ENCODE assay signal across 8 mouse cellular contexts in the genomic region with DNA sequence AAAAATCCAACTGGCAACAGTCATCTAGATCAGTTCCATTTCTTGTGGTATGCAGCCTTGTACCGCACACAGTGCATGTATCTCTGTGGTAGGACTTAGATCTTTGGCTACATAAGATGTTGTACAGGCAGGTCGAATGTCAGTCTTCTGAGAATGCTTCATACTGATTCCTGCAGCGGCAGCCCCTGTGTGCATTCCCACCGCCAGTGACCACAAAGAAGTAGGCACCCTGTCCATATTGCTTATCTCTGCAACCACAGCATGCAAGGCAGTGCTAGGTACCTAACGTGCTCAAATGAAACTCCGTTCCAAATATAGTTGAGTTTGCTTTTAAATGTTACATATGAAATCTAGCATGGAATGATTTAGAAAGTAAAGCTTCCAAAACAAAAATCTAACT. TPM values are rescaled to one million over a fixed set of nuclear protein-coding genes. Genes with fewer than 3 reads are reported as not detected.
DNase-seq lines count a peak whose midpoint lies in the region; ATAC-seq and TF ChIP-seq lines count a peak whose summit lies in the region.

No protein-coding gene starts in this region.

- H3K9me3 ChIP-seq in ES-Bruce4 (replicated peaks; ENCODE audit: control insufficient read depth, insufficient read depth, low read length, poor library complexity, severe bottlenecking), result no peaks in the 10 kb centered on the region
- H3K9me3 ChIP-seq in liver, embryonic 16.5 days (replicated peaks; ENCODE audit: control insufficient read depth, low read length), result no peaks in the 10 kb centered on the region

- no peak overlapping the region for H3K27ac ChIP-seq in ES-Bruce4 (ENCODE audit: insufficient read depth, low read length)
- no peak overlapping the region for H3K27ac ChIP-seq in liver, embryonic 16.5 days (ENCODE audit: low read length)

- TF ChIP-seq POLR2A in ES-Bruce4 (IDR thresholded peaks at IDR 0.05; ENCODE audit: insufficient read depth, low read length), result no peak

- no peak for TF ChIP-seq EP300 in ES-Bruce4 (IDR thresholded peaks at IDR 0.05; ENCODE audit: insufficient read depth, low read depth, low read length)

- H3K4me1 ChIP-seq in ES-Bruce4 (ENCODE audit: control insufficient read depth, insufficient read depth, low read length), result no peaks in the 10 kb centered on the region
- H3K4me1 ChIP-seq in liver, embryonic 16.5 days (ENCODE audit: control insufficient read depth, low read depth, low read length), result peaks cover 18% of the 10 kb centered on the region

- no peak for TF ChIP-seq CTCF in ES-Bruce4 (IDR thresholded peaks at IDR 0.05; ENCODE audit: low read depth, low read length)

- H3K4me3 ChIP-seq in ES-Bruce4 (ENCODE audit: low read depth, low read length), result peak overlapping the region; percentile 82
- H3K4me3 ChIP-seq in liver, embryonic 16.5 days (ENCODE audit: low read depth, low read length), result peak overlapping the region; percentile 84

- no peak for ATAC-seq in CD4-positive, CD25-positive, alpha-beta regulatory T cell, adult 4 months
- ATAC-seq in granulocyte monocyte progenitor cell, adult 5-6 weeks (replicated peaks; ENCODE audit: poor library complexity, severe bottlenecking), result 0 out of 2 replicates have a peak, but pooled peaks have one; percentile 18
- ATAC-seq in liver, embryonic 16.5 days (ENCODE audit: low read depth), result no peak
- ATAC-seq in inflammation-experienced regulatory T-cells, adult 6 months, result no peak

- H3K4me2 ChIP-seq in liver, embryonic 16.5 days (ENCODE audit: low read depth, low read length), result peak overlapping the region; percentile 96

- 15% methylated on average over 6 of the region's 6 CpGs for WGBS in liver, embryonic 16.5 days (ENCODE audit: insufficient replicate concordance)

- H3K9ac ChIP-seq in ES-Bruce4 (ENCODE audit: low read depth, poor library complexity, severe bottlenecking), result peak overlapping the region; percentile 74; the same call in 1 of the 2 replicates
- peak overlapping the region; percentile 80; the same call in 1 of the 2 replicates for H3K9ac ChIP-seq in liver, embryonic 16.5 days (ENCODE audit: low read depth, low read length)

- no peaks in the 10 kb centered on the region for H3K27me3 ChIP-seq in ES-Bruce4 (ENCODE audit: control insufficient read depth, insufficient read depth, low read length, poor library complexity, severe bottlenecking)
- no peaks in the 10 kb centered on the region for H3K27me3 ChIP-seq in liver, embryonic 16.5 days (ENCODE audit: control insufficient read depth, insufficient read depth, low read depth, low read length)

- no peaks in the 10 kb centered on the region for H3K36me3 ChIP-seq in ES-Bruce4 (ENCODE audit: control insufficient read depth, insufficient read depth, low read length, poor library complexity, severe bottlenecking)
- no peaks in the 10 kb centered on the region for H3K36me3 ChIP-seq in liver, embryonic 16.5 days (ENCODE audit: control insufficient read depth, insufficient read depth)

- peak; percentile 16 for DNase-seq in CD4-positive, CD25-positive, alpha-beta regulatory T cell, adult 2 months (ENCODE audit: low read depth, low spot score)
- DNase-seq in layer of hippocampus, adult 8-10 months (ENCODE audit: low spot score in 2 of 2), result no peak
- DNase-seq in ovary, postnatal 10 days (ENCODE audit: low spot score), result no peak

RNA-seq across cellular contexts. Expression of a gene that starts 1.0 kb away (rescaled TPM):
- polyA plus RNA-seq in CD4-positive, CD25-positive, alpha-beta regulatory T cell, adult 4 months (2017; shearing (Covaris generic)), result 1 to 10 TPM; 3.3 to 6.4 TPM
- polyA plus RNA-seq in ES-Bruce4 (2011; ENCODE audit: insufficient read depth, insufficient read length, low read depth, missing spikeins), result 15.1 and 23.5 TPM in 2 replicates
- total RNA-seq in granulocyte monocyte progenitor cell, adult 5-6 weeks (2014; fragmentation: Nextera tagmentation), result 6.3 and 11.1 TPM in 2 replicates
- 9.2 and 9.7 TPM in 2 replicates for total RNA-seq in granulocyte monocyte progenitor cell, adult 5-6 weeks (2017)
- polyA plus RNA-seq in liver, embryonic 16.5 days (2015; fragmentation: Nextera tagmentation; extraction: Ambion mirVana), result 7.2 and 8.2 TPM in 2 replicates
- 10 to 100 TPM; 20.7 to 35.0 (median 25.9) TPM for total RNA-seq in layer of hippocampus, adult 8-10 months (2022)
- 1 to 10 TPM; 4.7 to 6.4 (median 6.3) TPM for polyA plus RNA-seq in inflammation-experienced regulatory T-cells, adult 6 months (2017; shearing (Covaris generic))
